Mouse (Mus musculus) myocyte (in vitro differentiated cells): ENCODE data around the gene Aldh5a1.

Experiments
- CEBPB ChIP-seq: IDR thresholded peaks from 2 replicates; pipeline ENCODE4 v1.6.1; 2011; ENCODE audit warnings: mild to moderate bottlenecking, moderate library complexity; ENCODE audit not compliant: poor library complexity, insufficient read depth, severe bottlenecking
- E2F4 ChIP-seq: IDR thresholded peaks from one replicate; pipeline ENCODE4 v1.6.1; 2011; ENCODE audit warnings: mild to moderate bottlenecking, control low read depth, moderate library complexity; ENCODE audit not compliant: insufficient read depth
- MAX ChIP-seq: IDR thresholded peaks from one replicate; pipeline ENCODE4 v1.6.1; 2011; ENCODE audit warnings: low read depth, mild to moderate bottlenecking, control low read depth
- MYOD1 ChIP-seq, 3 experiments: IDR thresholded peaks; one replicate each; pipeline ENCODE4 v1.6.1; 2011; ENCODE audit warnings: control low read depth in 2 of 3, low read depth in 2 of 3, mild to moderate bottlenecking in 2 of 3, moderate library complexity in 1 of 3; ENCODE audit not compliant: insufficient read length in 2 of 3, control insufficient read depth in 1 of 3
- MYOG ChIP-seq, 3 experiments: IDR thresholded peaks; one replicate each; pipeline ENCODE4 v1.6.1; 2011; ENCODE audit warnings: control low read depth in 2 of 3, low read depth in 2 of 3, mild to moderate bottlenecking in 2 of 3; ENCODE audit not compliant: insufficient read length in 2 of 3, control insufficient read depth in 1 of 3, insufficient read depth in 1 of 3
- POLR2A ChIP-seq: IDR thresholded peaks from one replicate; pipeline ENCODE4 v1.6.1; 2011; ENCODE audit warnings: low read depth, mild to moderate bottlenecking, control low read depth, moderate library complexity; ENCODE audit not compliant: insufficient read length
- POLR2AphosphoS2 ChIP-seq: IDR thresholded peaks from one replicate; pipeline ENCODE4 v1.6.1; 2011; ENCODE audit warnings: low read depth, control low read depth; ENCODE audit not compliant: insufficient read length
- REST ChIP-seq: IDR thresholded peaks from one replicate; pipeline ENCODE4 v1.6.1; 2011; ENCODE audit warnings: mild to moderate bottlenecking, control low read depth, moderate library complexity; ENCODE audit not compliant: insufficient read depth, insufficient read length
- SRF ChIP-seq: IDR thresholded peaks from one replicate; pipeline ENCODE4 v1.6.1; 2011; ENCODE audit warnings: low read depth; ENCODE audit not compliant: control insufficient read depth, insufficient read length
- TCF12 ChIP-seq: IDR thresholded peaks from one replicate; pipeline ENCODE4 v1.6.1; 2011; ENCODE audit warnings: mild to moderate bottlenecking, control low read depth; ENCODE audit not compliant: poor library complexity, insufficient read depth, severe bottlenecking
- TCF3 ChIP-seq: IDR thresholded peaks from one replicate; pipeline ENCODE4 v1.6.1; 2011; ENCODE audit warnings: low read depth, control low read depth; ENCODE audit not compliant: insufficient read length
- USF1 ChIP-seq: IDR thresholded peaks from one replicate; pipeline ENCODE4 v1.6.1; 2011; ENCODE audit warnings: low read depth, mild to moderate bottlenecking, control low read depth, moderate library complexity

GRCm38 (mm10) chr13:24948870-24949269 lies 11.4 kb upstream of the Aldh5a1 start:
- TF ChIP-seq MYOG (IDR thresholded peaks at IDR 0.05; ENCODE audit: control insufficient read depth in 1 of 3, insufficient read depth in 1 of 3, insufficient read length in 2 of 3, low read depth in 2 of 3) (no peak), POLR2AphosphoS2 (no peak), POLR2A (no peak), TCF12 (no peak), MYOD1 (IDR thresholded peaks at IDR 0.05; ENCODE audit: control insufficient read depth in 1 of 3, insufficient read length in 2 of 3, low read depth in 2 of 3) (no peak), E2F4 (no peak), USF1 (no peak), MAX (no peak), SRF (no peak), REST (no peak), CEBPB (no peak), TCF3 (no peak)
